Mouse (Mus musculus): ENCODE measurements around the gene Enho. TPM values are rescaled to one million over a fixed set of nuclear protein-coding genes. Genes with fewer than 3 reads are reported as not detected.

The Enho gene
- total RNA-seq, 2 experiments from 2014 or later: 6.7 to 9.9 TPM

GRCm38 (mm10) chr4:41636366-41636765, 3.8 kb downstream of the Enho start:
- no peak for DNase-seq
- intact Hi-C loops (cut with DNase I; ENCODE audit: low total_unique reads): no loop called here

- intact Hi-C loops (cut with DNase I; ENCODE audit: low total_unique reads): no loop called here
- DNase-seq: no peak
Measured at GRCm38 (mm10) chr4:41635906-41636305, 4.2 kb downstream of the Enho start.

- intact Hi-C loops (cut with DNase I; ENCODE audit: low total_unique reads): no loop called here
- DNase-seq: no peak
Measured at GRCm38 (mm10) chr4:41635224-41635623, 4.9 kb downstream of the Enho start.

GRCm38 (mm10) chr4:41634631-41635030, 5.5 kb downstream of the Enho start:
- no peak for DNase-seq
- intact Hi-C loops (cut with DNase I; ENCODE audit: low total_unique reads): no loop called here

GRCm38 (mm10) chr4:41633001-41633400, 7.1 kb downstream of the Enho start:
- intact Hi-C loops (cut with DNase I; ENCODE audit: low total_unique reads): no loop called here
- DNase-seq: no peak

GRCm38 (mm10) chr4:41631390-41631789, 8.7 kb downstream of the Enho start:
- no peak for DNase-seq
- intact Hi-C loops (cut with DNase I; ENCODE audit: low total_unique reads): no loop called here

GRCm38 (mm10) chr4:41630196-41630595, 9.9 kb downstream of the Enho start:
- intact Hi-C loops (cut with DNase I; ENCODE audit: low total_unique reads): no loop called here
- no peak for DNase-seq

GRCm38 (mm10) chr4:41628202-41628927, 11.8 kb downstream of the Enho start:
- intact Hi-C loops (cut with DNase I; ENCODE audit: low total_unique reads): no loop called here
- DNase-seq: peak; percentile 58

GRCm38 (mm10) chr4:41622071-41622470, 18.1 kb downstream of the Enho start:
- DNase-seq: no peak
- intact Hi-C loops (cut with DNase I; ENCODE audit: low total_unique reads): no loop called here

- intact Hi-C loops (cut with DNase I; ENCODE audit: low total_unique reads): loop anchor here (10.0 kb wide), 2 partner anchors 94 to 144 kb away; no protein-coding TSS in a partner anchor
- peak; percentile 85 for DNase-seq
Measured at GRCm38 (mm10) chr4:41618916-41619746, 21.0 kb downstream of the Enho start.

- intact Hi-C loops (cut with DNase I; ENCODE audit: low total_unique reads): loop anchor here (2.0 to 10.0 kb wide), 3 partner anchors 63 to 141 kb away; no protein-coding TSS in a partner anchor
- peak; percentile 34 for DNase-seq
Measured at GRCm38 (mm10) chr4:41615661-41616599, 24.2 kb downstream of the Enho start.

GRCm38 (mm10) chr4:41614156-41614555, 26.0 kb downstream of the Enho start:
- intact Hi-C loops (cut with DNase I; ENCODE audit: low total_unique reads): loop anchor here (2.0 to 10.0 kb wide), 4 partner anchors 38 to 139 kb away; no protein-coding TSS in a partner anchor
- DNase-seq: peak; percentile 85

GRCm38 (mm10) chr4:41612166-41612565, 28.0 kb downstream of the Enho start:
- intact Hi-C loops (cut with DNase I; ENCODE audit: low total_unique reads): loop anchor here (5.0 to 10.0 kb wide), 3 partner anchors 40 to 137 kb away; no protein-coding TSS in a partner anchor
- DNase-seq: no peak

- intact Hi-C loops (cut with DNase I; ENCODE audit: low total_unique reads): loop anchor here (5.0 to 10.0 kb wide), 3 partner anchors 42 to 136 kb away; no protein-coding TSS in a partner anchor
- DNase-seq: no peak
Measured at GRCm38 (mm10) chr4:41610594-41610980, 29.5 kb downstream of the Enho start.

GRCm38 (mm10) chr4:41609681-41610593, 30.2 kb downstream of the Enho start:
- intact Hi-C loops (cut with DNase I; ENCODE audit: low total_unique reads): loop anchor here (5.0 to 10.0 kb wide), 4 partner anchors 42 to 135 kb away; no protein-coding TSS in a partner anchor
- DNase-seq: no peak

- DNase-seq: peak; percentile 59
Measured at GRCm38 (mm10) chr4:41606784-41607183, 33.3 kb downstream of the Enho start.

GRCm38 (mm10) chr4:41604476-41605396, 35.4 kb downstream of the Enho start:
- peak; percentile 50 for DNase-seq

More at GRCm38 (mm10) chr4:41606784-41607183, 33.3 kb downstream of the Enho start:
- intact Hi-C loops (cut with DNase I; ENCODE audit: low total_unique reads): loop anchor here (5.0 kb wide), 1 partner anchor 101 kb away; no protein-coding TSS in a partner anchor

More at GRCm38 (mm10) chr4:41604476-41605396, 35.4 kb downstream of the Enho start:
- intact Hi-C loops (cut with DNase I; ENCODE audit: low total_unique reads): loop anchor here (5.0 kb wide), 2 partner anchors 52 to 103 kb away; no protein-coding TSS in a partner anchor
